Mouse (Mus musculus) MEL (cell line): ENCODE measurements around the gene Eif4a2.

Experiments
- ETS1 ChIP-seq: IDR thresholded peaks from 2 replicates; pipeline ENCODE4 v1.6.1; 2012; ENCODE audit warnings: low read depth, mild to moderate bottlenecking, inconsistent platforms, low read length, improper control_type of control experiment, moderate library complexity
- GATA1 ChIP-seq: IDR thresholded peaks from 2 replicates; pipeline ENCODE4 v1.6.1; 2011; ENCODE audit warnings: low read depth, low read length, improper control_type of control experiment
- SIN3A ChIP-seq: IDR thresholded peaks from 2 replicates; pipeline ENCODE4 v1.6.1; 2012; ENCODE audit warnings: low read length, improper control_type of control experiment, inconsistent platforms
- TCF12 ChIP-seq: IDR thresholded peaks from 2 replicates; pipeline ENCODE4 v1.6.1; 2014; ENCODE audit warnings: low read depth, mild to moderate bottlenecking, inconsistent platforms, low read length, improper control_type of control experiment, moderate library complexity
- ZNF384 ChIP-seq: IDR thresholded peaks from 2 replicates; pipeline ENCODE4 v1.6.1; 2012; ENCODE audit warnings: low read depth, mild to moderate bottlenecking, inconsistent platforms, low read length, improper control_type of control experiment

- TF ChIP-seq GATA1 = no peak
- TF ChIP-seq ETS1 = no peak
- no peak for TF ChIP-seq SIN3A
- TF ChIP-seq TCF12 = no peak
- TF ChIP-seq ZNF384 = no peak
Observed at GRCm38 (mm10) chr16:23144326-23144725, 37.1 kb downstream of the Eif4a2 start.
